Mouse (Mus musculus) spleen, adult 2 months (tissue): ENCODE results near the gene Rnf144b.

ENCODE experiments used
- CTCF ChIP-seq: fragments of 200-500 bp; IDR thresholded peaks from 2 replicates; pipeline ENCODE4 v1.5.1; 2011; ENCODE audit warnings: mild to moderate bottlenecking, inconsistent platforms; ENCODE audit not compliant: insufficient read depth, insufficient read length, insufficient replicate concordance; ENCODE audit errors: extremely low read depth
- POLR2A ChIP-seq: fragments of 200-500 bp; IDR thresholded peaks from 2 replicates; pipeline ENCODE4 v1.6.1; 2011; ENCODE audit warnings: low read depth, low read length, inconsistent platforms

DNA sequence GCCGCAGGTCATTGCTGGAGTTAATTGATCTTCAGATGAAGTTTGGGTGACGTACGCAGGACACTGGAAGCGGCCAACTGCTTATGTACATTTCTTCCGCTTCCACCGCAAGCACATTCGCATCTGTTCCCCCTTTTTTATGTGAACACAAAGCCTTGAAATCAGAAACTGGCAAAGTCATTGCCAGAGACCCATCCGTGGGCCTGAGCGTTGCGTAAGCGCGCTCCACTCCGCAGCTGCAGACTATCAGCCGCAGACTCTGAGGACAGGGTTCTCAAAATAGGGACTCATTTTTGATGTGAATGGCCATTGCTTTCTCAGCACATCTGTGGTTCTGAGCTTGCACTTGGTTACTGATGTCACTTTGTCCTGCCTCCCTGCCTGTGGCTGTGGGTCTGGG lies 28.6 kb downstream of the Rnf144b start:
- TF ChIP-seq CTCF (no peak), POLR2A (no peak)
